Mouse (Mus musculus) embryonic facial prominence, embryonic 10.5 days (tissue): ENCODE results near the gene Nrip3. TPM values are rescaled to one million over a fixed set of nuclear protein-coding genes. Genes with fewer than 3 reads are reported as not detected.

Experiments
- DNase-seq: peaks from one replicate; pipeline ENCODE4 v3.0.0-alpha.2; 2017; ENCODE audit warnings: low spot score
- H3K27ac ChIP-seq: fragments of 300-500 bp; sonication (generic); replicated peaks from 2 replicates; pipeline ENCODE4 v1.5.1; 2016; ENCODE audit warnings: mild to moderate bottlenecking
- H3K27me3 ChIP-seq: fragments of 300-500 bp; sonication (generic); replicated peaks from 2 replicates; pipeline ENCODE4 v1.6.1; 2016; ENCODE audit warnings: low read depth, mild to moderate bottlenecking; ENCODE audit not compliant: poor library complexity, severe bottlenecking
- H3K36me3 ChIP-seq: fragments of 300-500 bp; sonication (generic); replicated peaks from 2 replicates; pipeline ENCODE4 v1.6.1; 2016; ENCODE audit warnings: mild to moderate bottlenecking, moderate library complexity
- H3K4me1 ChIP-seq: fragments of 300-500 bp; sonication (generic); 2 replicates; pipeline ENCODE4 v1.6.1; 2016
- H3K4me3 ChIP-seq: fragments of 300-500 bp; sonication (generic); 2 replicates; pipeline ENCODE4 v1.5.1; 2016; ENCODE audit warnings: mild to moderate bottlenecking, moderate library complexity
- H3K9me3 ChIP-seq: fragments of 300-500 bp; sonication (generic); 2 replicates; pipeline ENCODE4 v1.6.1; 2016; ENCODE audit warnings: mild to moderate bottlenecking
- WGBS: fragments of 180-500 bp; shearing (Covaris S2); methylation state at CpG from one replicate; pipeline ENCODE4 v1.1.7; 2016; 5-methylcytosine and 5-hydroxymethylcytosine counted together
- polyA plus RNA-seq: library from polyadenylated mRNA; unstranded; fragments of >200 nt; fragmentation: Nextera tagmentation; extraction: Ambion mirVana; gene quantifications from 2 replicates; pipeline ENCODE4 v1.2.1, GENCODE M21; 2016

Nrip3 gene
- polyA plus RNA-seq, 1 experiment from 2014 or later, result 0.15 TPM

DNA sequence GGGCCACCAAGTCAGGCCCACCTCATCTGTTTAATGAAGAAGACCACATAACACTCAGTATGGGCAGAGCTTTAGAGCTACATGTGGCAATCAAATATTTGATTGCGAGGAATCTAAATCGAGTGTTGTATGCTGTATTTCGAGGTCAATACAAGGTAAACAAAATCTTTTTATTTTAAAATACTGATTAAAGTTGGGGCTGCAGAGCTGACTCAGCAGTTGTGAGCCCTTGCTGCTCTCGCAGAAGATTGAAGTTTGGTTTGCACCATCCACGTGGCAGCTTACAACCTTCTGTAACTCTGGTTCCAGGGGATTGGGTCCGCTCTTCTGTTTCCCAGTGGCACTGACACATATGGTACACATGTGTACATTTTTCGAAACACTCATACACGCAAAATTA lies 27.8 kb downstream of the Nrip3 start:
- H3K4me1 ChIP-seq, result peaks cover 20% of the 10 kb centered on the region
- DNase-seq, result no peak
- H3K9me3 ChIP-seq, result no peaks in the 10 kb centered on the region
- no peak overlapping the region for H3K4me3 ChIP-seq
- no peaks in the 10 kb centered on the region for H3K27me3 ChIP-seq
- no peaks in the 10 kb centered on the region for H3K36me3 ChIP-seq
- WGBS, result 92% methylated on average over 8 of the region's 8 CpGs
- no peak overlapping the region for H3K27ac ChIP-seq

DNA sequence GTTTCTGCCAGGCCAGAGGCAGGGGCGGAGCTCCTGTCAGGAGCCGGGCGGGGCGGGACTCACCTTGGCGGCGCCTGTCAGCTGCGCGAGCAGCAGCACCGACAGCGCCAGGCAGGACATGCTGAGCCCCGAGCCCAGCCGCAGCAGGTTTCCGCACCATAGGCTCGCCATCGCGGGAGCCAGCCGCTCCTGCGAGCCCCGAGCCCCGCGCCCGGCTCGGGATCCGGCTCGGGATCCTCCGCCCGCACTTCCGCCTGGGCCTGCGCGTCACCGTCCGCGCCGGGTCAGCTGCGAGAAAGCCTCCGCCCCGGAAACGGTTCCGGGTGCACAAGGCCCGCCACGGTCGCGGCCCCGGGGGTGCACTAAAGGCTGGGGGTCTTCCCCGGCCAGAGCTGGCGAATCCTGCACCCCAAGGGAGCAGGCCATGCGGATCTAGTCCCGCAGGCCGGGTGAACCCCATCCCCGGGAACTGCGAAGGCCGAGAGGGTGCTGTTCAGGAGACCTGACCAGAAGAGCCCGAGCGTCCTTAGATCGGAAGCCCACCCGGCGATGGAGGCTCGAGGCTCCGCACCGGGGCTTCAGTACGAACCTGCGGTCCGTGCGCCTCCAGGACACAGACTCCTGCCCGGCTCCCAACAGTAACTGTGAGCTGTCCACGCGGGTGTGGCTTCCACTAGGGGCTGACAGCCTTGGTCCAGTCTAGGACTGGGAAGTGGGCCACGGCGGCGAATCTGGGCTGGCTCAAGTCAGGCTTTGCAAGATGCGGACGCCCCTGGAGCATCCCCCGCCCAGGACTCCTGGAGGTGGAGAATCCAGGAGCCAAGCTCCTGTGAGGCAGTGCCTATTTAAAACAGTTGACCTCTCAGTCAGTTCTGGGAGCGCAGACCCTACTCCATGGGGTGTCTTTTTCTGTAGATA lies 29.6 kb downstream of the Nrip3 start, which contains the start of gene Tmem9b:
Gene Tmem9b (minus strand): TSS at position 868 of the 918 bp plus-strand sequence.
- peak within 1 kb of the TSS; percentile 93 for H3K4me3 ChIP-seq
- H3K36me3 ChIP-seq, result no peaks in the 10 kb centered on the region
- no peaks in the 10 kb centered on the region for H3K9me3 ChIP-seq
- peaks cover 20% of the 10 kb centered on the region for H3K4me1 ChIP-seq
- WGBS, result under 1% methylated on average over 74 of the region's 74 CpGs
- DNase-seq, result peak; percentile 84
- H3K27ac ChIP-seq, result peak within 1 kb of the TSS; percentile 89
- no peaks in the 10 kb centered on the region for H3K27me3 ChIP-seq

DNA sequence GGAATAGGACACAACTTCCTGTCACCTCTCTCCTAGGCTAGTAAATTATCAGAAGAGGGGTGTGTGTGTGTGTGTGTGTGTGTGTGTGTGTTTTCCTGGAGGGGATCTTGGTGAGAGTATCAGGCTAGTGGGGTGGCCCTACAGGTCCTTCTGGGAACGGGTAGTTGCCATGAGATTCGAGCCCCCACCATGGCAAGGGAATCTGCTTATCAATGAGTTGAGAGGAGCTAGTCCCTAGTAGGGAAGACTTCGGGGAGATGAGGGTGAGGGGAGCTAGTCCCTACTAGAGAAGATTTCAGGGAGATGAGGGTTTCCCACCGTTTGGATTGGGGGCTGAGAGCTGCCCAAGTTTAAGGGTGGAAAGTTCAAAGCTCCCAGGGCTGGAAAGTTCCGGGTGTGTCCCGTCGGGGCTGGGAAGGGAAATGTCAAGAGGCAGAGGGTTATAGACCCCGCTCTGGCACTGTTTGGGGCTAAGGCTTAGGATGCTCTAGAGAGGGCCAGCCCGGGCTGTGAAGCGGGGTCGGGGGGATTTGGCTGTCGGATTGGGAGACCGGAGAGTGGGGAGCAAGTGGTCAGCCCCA lies 30.3 kb downstream of the Nrip3 start:
- no peaks in the 10 kb centered on the region for H3K9me3 ChIP-seq
- 2% methylated on average over 13 of the region's 13 CpGs for WGBS
- peak overlapping the region; percentile 89 for H3K27ac ChIP-seq
- peaks cover 20% of the 10 kb centered on the region for H3K4me1 ChIP-seq
- no peak for DNase-seq
- H3K27me3 ChIP-seq, result no peaks in the 10 kb centered on the region
- H3K4me3 ChIP-seq, result peak overlapping the region; percentile 93
- no peaks in the 10 kb centered on the region for H3K36me3 ChIP-seq

DNA sequence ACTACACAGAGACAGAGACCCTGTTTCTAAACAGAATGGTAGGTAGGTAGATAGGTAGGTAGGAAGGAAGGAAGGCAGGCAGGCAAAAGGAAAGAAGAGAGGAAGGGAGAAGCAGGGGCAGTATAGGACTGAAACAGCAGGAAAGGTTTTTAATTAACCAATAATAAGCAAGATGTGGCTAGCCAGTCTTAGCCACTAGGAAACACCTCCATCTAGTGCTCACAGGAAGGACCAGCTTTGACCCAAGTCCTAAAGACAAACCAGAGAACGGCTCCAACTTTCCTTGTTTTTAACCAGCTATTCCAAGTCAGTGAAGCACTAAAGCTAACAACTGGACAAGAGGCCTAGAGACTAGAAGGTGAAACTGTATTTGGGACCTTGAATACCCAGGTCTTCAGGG lies 34.1 kb downstream of the Nrip3 start:
- no peak overlapping the region for H3K27ac ChIP-seq
- 61% methylated on average over 1 of the region's 1 CpGs for WGBS
- H3K4me1 ChIP-seq, result peaks cover 13% of the 10 kb centered on the region
- peaks cover 19% of the 10 kb centered on the region for H3K36me3 ChIP-seq
- H3K4me3 ChIP-seq, result no peak overlapping the region
- no peak for DNase-seq
- no peaks in the 10 kb centered on the region for H3K27me3 ChIP-seq
- H3K9me3 ChIP-seq, result no peaks in the 10 kb centered on the region

DNA sequence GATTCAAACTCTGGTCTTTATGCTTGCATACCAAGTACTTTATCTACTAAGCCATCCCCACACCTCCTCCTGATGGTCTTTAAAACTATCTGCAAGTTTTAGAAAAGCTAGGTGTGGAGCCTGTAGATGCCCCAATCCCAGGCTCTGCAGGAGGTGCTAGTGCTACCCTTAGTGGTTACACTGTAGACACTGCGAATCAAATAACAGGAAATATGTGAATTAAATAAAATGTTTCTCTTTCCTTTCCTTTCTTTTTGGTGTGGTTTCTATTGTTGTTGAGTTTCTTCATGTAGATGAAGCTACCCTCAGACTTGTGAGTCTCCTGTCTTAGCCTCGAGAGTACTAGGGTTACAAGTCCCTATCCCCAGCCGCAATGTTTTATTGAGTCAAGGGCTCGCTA lies 40.1 kb downstream of the Nrip3 start:
- WGBS, result 88% methylated on average over 4 of the region's 4 CpGs
- Histone ChIP-seq H3K4me1 (no peaks in the 10 kb centered on the region), H3K36me3 (peaks cover 24% of the 10 kb centered on the region), H3K9me3 (no peaks in the 10 kb centered on the region), H3K27me3 (no peaks in the 10 kb centered on the region), H3K4me3 (no peak overlapping the region), H3K27ac (no peak overlapping the region)
- DNase-seq, result no peak

DNA sequence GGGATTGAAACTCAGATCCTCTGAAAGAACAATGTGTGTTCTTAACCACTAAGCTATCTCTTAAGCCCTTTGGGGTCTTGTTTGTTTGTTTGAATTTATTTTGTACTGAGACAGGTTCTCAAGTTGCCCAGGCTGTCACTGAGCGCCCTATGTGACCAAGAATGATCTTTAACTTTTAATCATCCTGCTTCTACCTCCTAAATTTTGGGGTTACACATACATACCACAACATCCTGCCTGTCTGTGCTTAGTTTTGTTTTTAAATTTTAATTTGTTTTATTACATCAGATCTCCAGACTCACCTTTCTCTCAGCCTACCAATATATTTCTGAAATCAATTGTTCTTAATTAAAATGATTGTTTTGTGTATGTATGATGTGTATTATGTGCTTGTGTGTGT lies 40.8 kb downstream of the Nrip3 start:
- no peak for DNase-seq
- H3K4me3 ChIP-seq, result no peak overlapping the region
- no peaks in the 10 kb centered on the region for H3K27me3 ChIP-seq
- H3K4me1 ChIP-seq, result no peaks in the 10 kb centered on the region
- H3K27ac ChIP-seq, result no peak overlapping the region
- H3K36me3 ChIP-seq, result peaks cover 29% of the 10 kb centered on the region
- H3K9me3 ChIP-seq, result no peaks in the 10 kb centered on the region
- WGBS, result 84% methylated on average over 1 of the region's 1 CpGs

DNA sequence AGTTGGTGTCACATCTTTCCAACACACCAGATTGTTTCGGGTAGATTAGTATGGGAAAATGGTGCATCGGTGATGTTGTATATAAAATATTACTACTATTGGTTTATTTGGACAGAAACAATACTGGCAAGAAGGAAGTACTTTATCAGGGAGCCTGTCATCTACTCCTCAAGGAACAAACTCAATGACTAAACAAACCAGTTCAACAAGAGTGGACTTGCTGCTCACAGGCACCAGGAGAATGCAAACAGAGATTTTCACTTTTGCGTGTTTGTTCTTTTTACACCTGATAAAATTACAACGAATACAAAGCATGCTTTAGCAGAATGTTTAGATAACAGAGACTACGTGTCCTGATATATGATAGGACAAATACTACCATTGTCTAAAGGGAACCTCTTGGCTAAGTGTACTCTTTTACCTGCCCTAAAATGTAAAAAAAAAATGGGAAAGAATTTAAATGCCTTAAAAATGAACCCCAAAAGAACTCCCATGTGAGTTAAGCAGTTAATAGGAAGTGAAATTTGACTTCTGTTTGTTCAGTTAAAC lies 41.9 kb downstream of the Nrip3 start:
- Histone ChIP-seq H3K27ac (no peak overlapping the region), H3K36me3 (peaks cover 23% of the 10 kb centered on the region)
- WGBS, result 81% methylated on average over 5 of the region's 5 CpGs

DNA sequence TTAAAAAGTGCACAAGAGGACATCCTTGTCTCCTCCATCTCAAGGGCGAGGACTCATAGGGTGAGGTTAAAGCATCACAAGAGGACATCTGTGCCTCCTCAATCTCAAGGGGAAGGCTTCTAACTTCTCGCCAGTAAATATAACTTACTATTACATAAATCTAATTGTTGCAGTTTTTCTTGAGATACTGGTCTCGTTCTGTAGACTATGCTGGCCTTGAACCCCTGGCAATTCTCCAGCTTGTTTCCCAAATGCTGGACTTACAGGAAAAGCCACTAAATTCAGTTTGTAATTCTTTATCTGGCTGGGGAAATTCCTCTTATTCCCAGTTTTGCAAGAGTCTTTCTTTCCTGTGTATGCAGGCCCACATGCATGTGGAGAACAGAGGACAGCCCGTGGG lies 47.0 kb downstream of the Nrip3 start:
- H3K27me3 ChIP-seq, result no peaks in the 10 kb centered on the region
- H3K9me3 ChIP-seq, result no peaks in the 10 kb centered on the region
- DNase-seq, result no peak
- 0 out of 2 replicates have a peak, but pooled peaks cover 7% of the 10 kb centered on the region for H3K36me3 ChIP-seq
- no peak overlapping the region for H3K27ac ChIP-seq
- 92% methylated on average over 4 of the region's 4 CpGs for WGBS
- peaks cover 15% of the 10 kb centered on the region for H3K4me1 ChIP-seq
- H3K4me3 ChIP-seq, result no peak overlapping the region

More for the DNA sequence above, 41.9 kb downstream of the Nrip3 start:
- H3K27me3 ChIP-seq, result no peaks in the 10 kb centered on the region
- no peaks in the 10 kb centered on the region for H3K9me3 ChIP-seq
- no peak for DNase-seq
- no peak overlapping the region for H3K4me3 ChIP-seq
- no peaks in the 10 kb centered on the region for H3K4me1 ChIP-seq

DNA sequence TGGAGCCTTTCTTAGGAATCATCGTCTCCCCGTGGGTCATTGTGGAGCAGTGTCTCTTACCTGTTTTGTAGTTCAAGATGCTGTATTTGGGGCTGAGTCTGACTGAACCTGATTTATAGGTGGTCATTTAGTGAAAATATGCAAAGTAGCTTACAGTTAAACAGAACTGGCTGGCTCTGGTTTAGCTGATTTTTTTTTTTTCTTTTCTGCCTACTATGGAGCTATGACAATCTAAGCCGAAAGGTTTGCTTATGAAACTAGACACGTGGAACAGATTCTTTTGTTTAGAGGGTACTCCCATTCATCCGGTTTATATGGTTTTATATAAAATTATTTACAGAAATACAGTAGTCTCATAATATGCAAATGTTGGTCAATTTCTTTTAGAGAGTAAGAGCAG lies 50.2 kb downstream of the Nrip3 start, which contains the start of gene Ascl3:
Gene Ascl3 (minus strand): TSS at position 101 of the 400 bp plus-strand sequence.
- Histone ChIP-seq H3K9me3 (no peaks in the 10 kb centered on the region), H3K27me3 (no peaks in the 10 kb centered on the region), H3K4me1 (peaks cover 19% of the 10 kb centered on the region), H3K36me3 (0 out of 2 replicates have a peak, but pooled peaks cover 4% of the 10 kb centered on the region), H3K4me3 (no peak within 1 kb of the TSS), H3K27ac (no peak within 1 kb of the TSS)
- no peak for DNase-seq
- WGBS, result 90% methylated on average over 5 of the region's 5 CpGs

DNA sequence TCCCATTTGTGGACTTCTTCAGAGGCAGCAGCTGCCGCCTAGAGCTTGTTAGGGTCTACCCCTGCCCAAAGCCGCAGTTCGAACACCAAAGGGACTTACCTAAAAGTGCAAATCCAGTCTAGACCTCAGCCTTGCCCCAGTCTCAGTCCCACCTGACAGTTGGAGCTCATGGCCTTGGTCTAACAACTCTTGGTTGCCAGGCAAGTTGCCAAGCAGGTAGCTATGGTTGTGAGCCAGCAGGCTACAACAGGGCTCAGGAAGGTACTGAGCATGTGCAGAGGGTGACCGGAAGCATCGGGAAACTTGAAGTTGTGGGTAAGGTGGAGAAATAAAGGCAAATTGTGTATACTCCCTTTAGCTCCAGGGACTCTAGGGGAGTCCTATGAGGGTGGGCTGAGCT lies 58.1 kb downstream of the Nrip3 start, which contains the start of gene BC051019:
Gene BC051019 (minus strand): TSS at position 154 of the 400 bp plus-strand sequence.
- DNase-seq, result no peak

DNA sequence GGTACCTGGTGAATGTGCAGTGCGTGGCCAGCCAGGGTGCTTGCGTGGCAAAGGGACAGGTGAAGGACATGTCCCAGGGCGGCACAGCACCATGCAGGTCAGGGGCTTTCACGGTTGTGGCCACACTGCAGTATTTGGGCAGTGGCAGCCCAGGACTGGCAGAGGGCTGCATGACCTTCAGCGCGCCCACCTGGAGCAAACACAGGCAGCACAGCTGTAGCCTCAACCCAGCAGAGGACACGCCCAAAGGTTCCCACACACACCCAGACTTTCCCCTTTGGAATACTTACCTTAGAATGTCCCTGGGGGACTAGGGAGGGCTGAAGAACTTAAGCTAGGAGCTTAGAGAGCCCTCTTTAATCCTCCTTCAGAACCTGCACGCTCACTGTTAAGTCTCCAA lies 58.7 kb downstream of the Nrip3 start:
- no peak for DNase-seq
- Histone ChIP-seq H3K36me3 (no peaks in the 10 kb centered on the region), H3K9me3 (no peaks in the 10 kb centered on the region), H3K4me1 (no peaks in the 10 kb centered on the region), H3K27me3 (no peaks in the 10 kb centered on the region), H3K4me3 (no peak overlapping the region), H3K27ac (no peak overlapping the region)
- 94% methylated on average over 8 of the region's 8 CpGs for WGBS

More for the DNA sequence above, 58.1 kb downstream of the Nrip3 start, which contains the start of gene BC051019:
- H3K4me1 ChIP-seq, result no peaks in the 10 kb centered on the region
- no peaks in the 10 kb centered on the region for H3K36me3 ChIP-seq
- H3K4me3 ChIP-seq, result no peak within 1 kb of the TSS
- H3K9me3 ChIP-seq, result no peaks in the 10 kb centered on the region
- H3K27ac ChIP-seq, result no peak within 1 kb of the TSS
- no peaks in the 10 kb centered on the region for H3K27me3 ChIP-seq
- WGBS, result 93% methylated on average over 5 of the region's 5 CpGs

DNA sequence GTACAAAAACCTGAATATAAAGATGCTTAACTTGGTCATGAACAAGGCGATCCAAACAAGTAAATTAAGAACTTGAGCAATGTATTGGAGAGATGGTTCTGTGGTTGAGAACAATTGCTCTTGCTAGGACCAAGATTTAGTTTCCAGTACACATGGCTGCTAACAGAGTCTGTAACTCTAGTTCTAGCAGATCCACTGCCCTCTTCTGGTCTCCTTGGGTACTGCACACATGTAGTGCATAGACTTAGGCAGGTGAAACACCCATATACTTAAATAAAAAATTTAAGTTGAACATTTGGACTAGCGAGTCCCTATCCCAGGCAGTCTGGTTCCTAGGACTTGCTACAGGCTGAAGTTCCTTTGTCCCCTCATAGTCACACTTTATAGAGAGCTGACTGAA lies 59.2 kb downstream of the Nrip3 start:
- Histone ChIP-seq H3K27me3 (no peaks in the 10 kb centered on the region), H3K27ac (no peak overlapping the region), H3K36me3 (no peaks in the 10 kb centered on the region), H3K9me3 (no peaks in the 10 kb centered on the region), H3K4me1 (no peaks in the 10 kb centered on the region), H3K4me3 (no peak overlapping the region)
- 92% methylated on average over 2 of the region's 2 CpGs for WGBS
- DNase-seq, result no peak
